Mouse (Mus musculus) megakaryocyte, embryonic 14.5 days (primary cell): ENCODE measurements around the gene Ccnh.

Experiments
- FLI1 ChIP-seq: IDR thresholded peaks from 2 replicates; pipeline ENCODE4 v1.6.1; 2012; ENCODE audit warnings: low read length, inconsistent platforms, mixed read lengths
- GATA1 ChIP-seq: IDR thresholded peaks from 3 replicates; pipeline ENCODE4 v1.6.1; 2012; ENCODE audit warnings: mixed read lengths, low read length, inconsistent platforms, borderline replicate concordance

- TF ChIP-seq GATA1, result no peak
- TF ChIP-seq FLI1, result no peak
Measured at GRCm38 (mm10) chr13:85164512-85165124, 24.6 kb upstream of the Ccnh start.
